Mouse (Mus musculus) hindbrain, embryonic 13.5 days (tissue): ENCODE measurements around the gene Arhgap1. TPM values are rescaled to one million over a fixed set of nuclear protein-coding genes. Genes with fewer than 3 reads are reported as not detected.

Experiments
- ATAC-seq: fragments of 200-750 bp; cut with Nextera tagmentation; 2 replicates; pipeline ENCODE4 v1.8.0; 2017; ENCODE audit warnings: moderate TSS enrichment; ENCODE audit not compliant: low FRiP score
- H3K27ac ChIP-seq: fragments of 300-500 bp; sonication (generic); 2 replicates; pipeline ENCODE4 v1.5.1; 2015; ENCODE audit warnings: inconsistent platforms, mild to moderate bottlenecking, moderate library complexity
- H3K27me3 ChIP-seq: fragments of 300-500 bp; sonication (generic); 2 replicates; pipeline ENCODE4 v1.6.1; 2015; ENCODE audit warnings: mild to moderate bottlenecking, inconsistent platforms
- H3K36me3 ChIP-seq: fragments of 300-500 bp; sonication (generic); 2 replicates; pipeline ENCODE4 v1.6.1; 2015; ENCODE audit warnings: mild to moderate bottlenecking, inconsistent platforms
- H3K4me1 ChIP-seq: fragments of 300-500 bp; sonication (generic); replicated peaks from 2 replicates; pipeline ENCODE4 v1.6.1; 2015; ENCODE audit warnings: inconsistent platforms
- H3K4me2 ChIP-seq: fragments of 300-500 bp; sonication (generic); 2 replicates; pipeline ENCODE4 v1.6.1; 2015; ENCODE audit warnings: inconsistent platforms, mild to moderate bottlenecking, moderate library complexity
- H3K4me3 ChIP-seq: fragments of 300-500 bp; sonication (generic); 2 replicates; pipeline ENCODE4 v1.5.1; 2015; ENCODE audit warnings: mild to moderate bottlenecking, inconsistent platforms
- H3K9ac ChIP-seq: fragments of 300-500 bp; sonication (generic); 2 replicates; pipeline ENCODE4 v1.6.1; 2015; ENCODE audit warnings: mild to moderate bottlenecking, inconsistent platforms
- H3K9me3 ChIP-seq: fragments of 300-500 bp; sonication (generic); 2 replicates; pipeline ENCODE4 v1.6.1; 2016; ENCODE audit warnings: inconsistent platforms
- WGBS: fragments of 180-500 bp; shearing (Covaris S2); methylation state at CpG from one replicate; pipeline ENCODE4 v1.1.7; 2015; 5-methylcytosine and 5-hydroxymethylcytosine counted together
- polyA plus RNA-seq: library from polyadenylated mRNA; unstranded; fragments of >200 nt; fragmentation: Nextera tagmentation; extraction: Ambion mirVana; gene quantifications from 2 replicates; pipeline ENCODE4 v1.2.1, GENCODE M21; 2015

Arhgap1 gene
- polyA plus RNA-seq, 1 experiment from 2014 or later: 89.0 TPM

- WGBS: 19% methylated on average over 16 of the region's 16 CpGs
- Histone ChIP-seq H3K27me3 (no peaks in the 10 kb centered on the region), H3K27ac (peak overlapping the region; percentile 82), H3K36me3 (peaks cover 56% of the 10 kb centered on the region), H3K4me1 (peaks cover 42% of the 10 kb centered on the region), H3K4me2 (peak overlapping the region; percentile 100), H3K9me3 (no peaks in the 10 kb centered on the region), H3K4me3 (peak overlapping the region; percentile 97), H3K9ac (peak overlapping the region; percentile 98)
- ATAC-seq: peak; percentile 53
These were observed 818 bp downstream of the Arhgap1 start for GRCm38 (mm10) chr2:91650360-91650995.

- Histone ChIP-seq H3K4me3 (no peak overlapping the region), H3K36me3 (peaks cover 56% of the 10 kb centered on the region), H3K4me2 (no peak overlapping the region), H3K9ac (peak overlapping the region; percentile 31; the same call in 1 of the 2 replicates), H3K27me3 (no peaks in the 10 kb centered on the region), H3K9me3 (no peaks in the 10 kb centered on the region), H3K27ac (no peak overlapping the region), H3K4me1 (peaks cover 42% of the 10 kb centered on the region)
- WGBS: 91% methylated on average over 14 of the region's 14 CpGs
- no peak for ATAC-seq
These were observed 2.0 kb downstream of the Arhgap1 start for GRCm38 (mm10) chr2:91651458-91652258.

GRCm38 (mm10) chr2:91652863-91653262 is 3.2 kb downstream of the Arhgap1 start:
- H3K36me3 ChIP-seq: peaks cover 56% of the 10 kb centered on the region
- no peak for ATAC-seq
- 56% methylated on average over 6 of the region's 6 CpGs for WGBS

GRCm38 (mm10) chr2:91655388-91655787 is 5.7 kb downstream of the Arhgap1 start:
- Histone ChIP-seq H3K27me3 (no peaks in the 10 kb centered on the region), H3K4me3 (no peak overlapping the region), H3K9me3 (no peaks in the 10 kb centered on the region), H3K9ac (no peak overlapping the region), H3K4me2 (no peak overlapping the region), H3K27ac (no peak overlapping the region), H3K4me1 (peaks cover 25% of the 10 kb centered on the region), H3K36me3 (peaks cover 79% of the 10 kb centered on the region)
- WGBS: 93% methylated on average over 5 of the region's 5 CpGs
- no peak for ATAC-seq

More at GRCm38 (mm10) chr2:91652863-91653262, 3.2 kb downstream of the Arhgap1 start:
- H3K9me3 ChIP-seq: no peaks in the 10 kb centered on the region
- no peak overlapping the region for H3K27ac ChIP-seq
- no peak overlapping the region for H3K4me2 ChIP-seq
- no peak overlapping the region for H3K4me3 ChIP-seq
- no peak overlapping the region for H3K9ac ChIP-seq
- no peaks in the 10 kb centered on the region for H3K27me3 ChIP-seq
- peaks cover 39% of the 10 kb centered on the region for H3K4me1 ChIP-seq

GRCm38 (mm10) chr2:91655827-91656226 is 6.2 kb downstream of the Arhgap1 start:
- Histone ChIP-seq H3K36me3 (peaks cover 80% of the 10 kb centered on the region), H3K9ac (no peak overlapping the region), H3K4me3 (no peak overlapping the region), H3K27me3 (no peaks in the 10 kb centered on the region), H3K27ac (no peak overlapping the region), H3K9me3 (no peaks in the 10 kb centered on the region), H3K4me2 (no peak overlapping the region), H3K4me1 (peaks cover 20% of the 10 kb centered on the region)
- 76% methylated on average over 6 of the region's 6 CpGs for WGBS
- no peak for ATAC-seq

GRCm38 (mm10) chr2:91656774-91657173 is 7.1 kb downstream of the Arhgap1 start:
- Histone ChIP-seq H3K36me3 (peaks cover 87% of the 10 kb centered on the region), H3K27ac (no peak overlapping the region), H3K4me2 (no peak overlapping the region), H3K9me3 (no peaks in the 10 kb centered on the region), H3K4me3 (no peak overlapping the region), H3K27me3 (no peaks in the 10 kb centered on the region), H3K4me1 (peaks cover 12% of the 10 kb centered on the region), H3K9ac (no peak overlapping the region)
- ATAC-seq: no peak
- WGBS: 84% methylated on average over 8 of the region's 8 CpGs

- H3K4me1 ChIP-seq: no peaks in the 10 kb centered on the region
- no peak overlapping the region for H3K4me2 ChIP-seq
- H3K36me3 ChIP-seq: peaks cover 95% of the 10 kb centered on the region
- no peak overlapping the region for H3K9ac ChIP-seq
- no peaks in the 10 kb centered on the region for H3K27me3 ChIP-seq
- 96% methylated on average over 8 of the region's 8 CpGs for WGBS
- no peak overlapping the region for H3K4me3 ChIP-seq
- no peak overlapping the region for H3K27ac ChIP-seq
- ATAC-seq: no peak
- H3K9me3 ChIP-seq: no peaks in the 10 kb centered on the region
These were observed 10.0 kb downstream of the Arhgap1 start for GRCm38 (mm10) chr2:91659657-91660056.

- ATAC-seq: no peak
- H3K36me3 ChIP-seq: peaks cover 92% of the 10 kb centered on the region
- WGBS: 95% methylated on average over 6 of the region's 6 CpGs
- no peaks in the 10 kb centered on the region for H3K27me3 ChIP-seq
- H3K4me2 ChIP-seq: no peak overlapping the region
- H3K4me1 ChIP-seq: no peaks in the 10 kb centered on the region
- H3K4me3 ChIP-seq: no peak overlapping the region
- H3K27ac ChIP-seq: no peak overlapping the region
- no peaks in the 10 kb centered on the region for H3K9me3 ChIP-seq
- H3K9ac ChIP-seq: no peak overlapping the region
These were observed 11.3 kb downstream of the Arhgap1 start for GRCm38 (mm10) chr2:91660981-91661380.

- H3K36me3 ChIP-seq: peaks cover 92% of the 10 kb centered on the region
- H3K4me1 ChIP-seq: no peaks in the 10 kb centered on the region
- no peaks in the 10 kb centered on the region for H3K9me3 ChIP-seq
- no peaks in the 10 kb centered on the region for H3K27me3 ChIP-seq
- H3K9ac ChIP-seq: no peak overlapping the region
- ATAC-seq: no peak
- H3K4me2 ChIP-seq: no peak overlapping the region
- no peak overlapping the region for H3K4me3 ChIP-seq
- no peak overlapping the region for H3K27ac ChIP-seq
These were observed 15.1 kb downstream of the Arhgap1 start for GRCm38 (mm10) chr2:91664780-91665179.

GRCm38 (mm10) chr2:91666386-91666910 is 16.8 kb downstream of the Arhgap1 start:
- H3K27me3 ChIP-seq: no peaks in the 10 kb centered on the region
- H3K4me2 ChIP-seq: no peak overlapping the region
- no peak overlapping the region for H3K4me3 ChIP-seq
- WGBS: 94% methylated on average over 6 of the region's 6 CpGs
- H3K9ac ChIP-seq: no peak overlapping the region
- peaks cover 95% of the 10 kb centered on the region for H3K36me3 ChIP-seq
- H3K9me3 ChIP-seq: no peaks in the 10 kb centered on the region
- H3K4me1 ChIP-seq: no peaks in the 10 kb centered on the region
- no peak overlapping the region for H3K27ac ChIP-seq
- ATAC-seq: no peak

- Histone ChIP-seq H3K9me3 (no peaks in the 10 kb centered on the region), H3K4me3 (no peak overlapping the region), H3K4me2 (no peak overlapping the region), H3K27ac (no peak overlapping the region), H3K4me1 (no peaks in the 10 kb centered on the region), H3K36me3 (peaks cover 97% of the 10 kb centered on the region), H3K27me3 (no peaks in the 10 kb centered on the region), H3K9ac (no peak overlapping the region)
- WGBS: 83% methylated on average over 2 of the region's 2 CpGs
- no peak for ATAC-seq
These were observed 18.1 kb downstream of the Arhgap1 start for GRCm38 (mm10) chr2:91667747-91668146.

- Histone ChIP-seq H3K9ac (no peak overlapping the region), H3K4me1 (no peaks in the 10 kb centered on the region), H3K27ac (no peak overlapping the region), H3K4me2 (no peak overlapping the region), H3K27me3 (no peaks in the 10 kb centered on the region), H3K4me3 (no peak overlapping the region), H3K36me3 (peaks cover 96% of the 10 kb centered on the region), H3K9me3 (no peaks in the 10 kb centered on the region)
- ATAC-seq: no peak
- WGBS: 94% methylated on average over 8 of the region's 8 CpGs
These were observed 19.7 kb downstream of the Arhgap1 start for GRCm38 (mm10) chr2:91669326-91669725.
